Mouse (Mus musculus) layer of hippocampus, postnatal 25 days (tissue): Measurements from ENCODE around the gene Vmn1r17. TPM values are rescaled to one million over a fixed set of nuclear protein-coding genes. Genes with fewer than 3 reads are reported as not detected.
"Not testable (repeated sequence)": the region's sequence is repeated elsewhere in the genome, so short reads cannot be mapped to it uniquely, and the experiment has no call there.

ENCODE experiments used
- DNase-seq, 2 experiments: peaks; one replicate each; pipeline ENCODE4 v3.0.0; 2022; ENCODE audit warnings: mixed read lengths in 2 of 2, low spot score in 1 of 2; ENCODE audit errors: extremely low spot score in 1 of 2
- total RNA-seq, 2 experiments: library from RNA; stranded (reverse); gene quantifications; 2 replicates each; pipeline ENCODE4 v1.2.3; 2021

Gene Vmn1r17
- total RNA-seq, result not detected

DNA sequence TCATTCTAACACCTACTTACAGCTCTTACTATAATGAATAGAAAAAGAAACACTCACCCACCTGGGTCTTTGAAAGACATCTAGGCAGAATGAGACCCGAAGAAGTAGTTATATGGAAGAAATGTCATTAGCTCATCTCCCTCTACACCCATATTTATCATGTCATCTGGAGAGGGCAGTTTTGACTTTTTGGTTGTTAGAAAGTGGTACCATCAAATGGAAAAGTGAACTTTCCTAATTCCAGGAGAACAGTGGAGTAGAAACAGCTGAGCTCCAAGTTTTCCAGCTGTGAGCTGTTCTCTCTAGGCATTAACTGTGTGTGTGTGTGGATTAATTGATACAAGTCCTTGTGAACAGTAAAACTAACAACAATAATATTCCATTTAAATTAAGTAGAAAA, at the start of gene Vmn1r17:
Gene Vmn1r17 (minus strand): TSS at position 101 of the 400 bp plus-strand sequence.
- no peak for DNase-seq

GRCm38 (mm10) chr6:57403480-57403879, 40.0 kb upstream of the Vmn1r17 start, which contains the start of gene Vmn1r19:
Vmn1r19 (plus strand) TSS chr6:57403780.
- not testable (repeated sequence) for DNase-seq

DNA sequence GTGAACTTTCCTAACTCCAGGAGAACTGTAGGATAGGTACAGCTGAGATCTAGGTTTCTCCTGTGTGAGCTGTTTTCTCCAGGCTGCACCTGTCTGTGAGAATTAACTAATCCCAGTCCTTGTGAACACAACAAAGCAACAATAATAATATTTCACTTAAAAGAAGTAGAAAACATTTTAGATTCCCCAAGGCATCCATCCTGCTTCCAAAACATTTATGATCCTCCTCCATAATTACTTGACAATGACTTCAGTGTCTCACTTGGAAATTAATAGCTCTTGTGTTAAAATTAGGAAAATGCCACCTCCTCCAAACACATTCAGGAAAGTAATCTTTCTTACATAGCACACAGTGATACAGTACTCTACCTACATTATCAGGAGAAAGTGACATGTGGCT, 32.2 kb upstream of the Vmn1r17 start, which contains the start of gene Vmn1r18:
Gene Vmn1r18 (minus strand): TSS at position 101 of the 400 bp plus-strand sequence.
- DNase-seq, result no peak

- DNase-seq, result no peak
Observed at GRCm38 (mm10) chr6:57367496-57367895, 4.0 kb upstream of the Vmn1r17 start.

DNA sequence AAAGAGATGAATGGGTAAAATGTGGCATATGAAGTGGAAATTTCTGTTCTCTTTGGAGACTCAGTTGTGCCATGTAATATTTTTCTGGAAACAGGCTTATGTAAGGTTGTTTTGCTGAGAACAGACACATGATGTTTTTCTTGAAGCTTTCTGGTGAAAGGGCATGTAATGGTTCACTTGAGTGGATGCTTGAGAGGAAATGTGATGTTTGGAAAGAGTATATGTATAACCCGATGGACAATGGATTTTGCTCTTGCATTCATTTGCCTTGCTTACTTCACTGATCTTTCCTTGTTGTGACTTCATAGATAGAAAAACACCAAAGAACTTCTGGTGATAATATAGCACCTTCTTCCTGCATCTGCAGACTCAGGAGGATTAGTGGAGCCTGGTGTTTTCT, 2.3 kb upstream of the Vmn1r17 start:
- not testable (repeated sequence) for DNase-seq

- DNase-seq, result no peak
Observed at GRCm38 (mm10) chr6:57356864-57357263, 6.7 kb downstream of the Vmn1r17 start.

GRCm38 (mm10) chr6:57329394-57329793, 34.1 kb downstream of the Vmn1r17 start, which contains the start of gene Vmn1r16:
Vmn1r16 (minus strand) TSS chr6:57329494.
- no peak for DNase-seq

- DNase-seq, result no peak
Observed at GRCm38 (mm10) chr6:57326176-57326575, 37.4 kb downstream of the Vmn1r17 start.

Other genes starting within 250 kb of the Vmn1r17 start
- gene Vmn1r11, start 230.3 kb downstream of the Vmn1r17 start, total RNA-seq, result not detected
- not detected for gene Vmn1r12, start 206.8 kb downstream of the Vmn1r17 start, total RNA-seq
- not detected for gene Vmn1r13, start 160.4 kb downstream of the Vmn1r17 start, total RNA-seq
- gene Vmn1r14, start 132.0 kb downstream of the Vmn1r17 start, total RNA-seq, result not detected
- not detected for gene Vmn1r15, start 105.8 kb downstream of the Vmn1r17 start, total RNA-seq
- gene Vmn1r16, start 34.2 kb downstream of the Vmn1r17 start, total RNA-seq, result not detected
- gene Vmn1r18, start 32.1 kb upstream of the Vmn1r17 start, total RNA-seq, result under 1 TPM in 1 of 2 experiments, not detected in 1; 0.05 TPM
- gene Vmn1r19, start 40.1 kb upstream of the Vmn1r17 start, total RNA-seq, result not detected
- not detected for gene Vmn1r20, start 65.2 kb upstream of the Vmn1r17 start, total RNA-seq
- gene Ppm1k, start 171.7 kb upstream of the Vmn1r17 start, total RNA-seq, result 10 to 100 TPM; 65.7 to 69.1 TPM
- gene Herc6, start 217.3 kb upstream of the Vmn1r17 start, total RNA-seq, result 1 to 10 TPM; 4.2 to 4.3 TPM